Mouse (Mus musculus) lung, postnatal 0 days (tissue): ENCODE measurements around the gene Dus3l. TPM values are rescaled to one million over a fixed set of nuclear protein-coding genes. Genes with fewer than 3 reads are reported as not detected.
A peak's percentile ranks its signal among the peaks of the same experiment; 100 is the strongest.

Experiments
- ATAC-seq: fragments of 200-750 bp; cut with Nextera tagmentation; 2 replicates; pipeline ENCODE4 v1.8.0; 2017; ENCODE audit warnings: moderate library complexity
- DNase-seq: peaks from one replicate; pipeline ENCODE4 v3.0.0-alpha.2; 2016; ENCODE audit warnings: low spot score
- H3K27ac ChIP-seq: fragments of 300-500 bp; sonication (generic); 2 replicates; pipeline ENCODE4 v1.5.1; 2014; ENCODE audit warnings: antibody characterized with exemption, mild to moderate bottlenecking, low read length, mixed read lengths
- H3K27me3 ChIP-seq: fragments of 300-500 bp; sonication (generic); replicated peaks from 2 replicates; pipeline ENCODE4 v1.6.1; 2014; ENCODE audit warnings: low read length, mixed read lengths; ENCODE audit not compliant: insufficient read depth
- H3K36me3 ChIP-seq: fragments of 300-500 bp; sonication (generic); 2 replicates; pipeline ENCODE4 v1.6.1; 2014; ENCODE audit warnings: low read length, mixed read lengths; ENCODE audit not compliant: insufficient read depth
- H3K4me1 ChIP-seq: fragments of 300-500 bp; sonication (generic); 2 replicates; pipeline ENCODE4 v1.6.1; 2014; ENCODE audit warnings: antibody characterized with exemption, low read depth, low read length, mixed read lengths; ENCODE audit not compliant: insufficient read depth
- H3K4me2 ChIP-seq: fragments of 300-500 bp; sonication (generic); replicated peaks from 2 replicates; pipeline ENCODE4 v1.6.1; 2014; ENCODE audit warnings: low read depth, mild to moderate bottlenecking, low read length, moderate library complexity, mixed read lengths
- H3K4me3 ChIP-seq: fragments of 300-500 bp; sonication (generic); 2 replicates; pipeline ENCODE4 v1.5.1; 2014; ENCODE audit warnings: low read depth, low read length
- H3K9ac ChIP-seq: fragments of 300-500 bp; sonication (generic); replicated peaks from 2 replicates; pipeline ENCODE4 v1.6.1; 2014; ENCODE audit warnings: low read depth, mild to moderate bottlenecking
- H3K9me3 ChIP-seq: fragments of 300-500 bp; sonication (generic); 2 replicates; pipeline ENCODE4 v1.6.1; 2016; ENCODE audit warnings: low read length, mixed read lengths
- CTCF ChIP-seq: IDR thresholded peaks from 2 replicates; pipeline ENCODE4 v1.5.1; 2016; ENCODE audit warnings: antibody characterized with exemption, mild to moderate bottlenecking
- EP300 ChIP-seq: IDR thresholded peaks from 2 replicates; pipeline ENCODE4 v1.6.1; 2016; ENCODE audit warnings: antibody characterized with exemption, mild to moderate bottlenecking, control low read depth
- WGBS: fragments of 180-500 bp; shearing (Covaris S2); extraction: QIAGEN DNeasy Blood & Tissue Kit; methylation state at CpG from one replicate; pipeline ENCODE4 v1.1.7; 2014; 5-methylcytosine and 5-hydroxymethylcytosine counted together
- polyA plus RNA-seq: library from polyadenylated mRNA; unstranded; fragments of >200 nt; fragmentation: Nextera tagmentation; extraction: Ambion mirVana; gene quantifications from 2 replicates; pipeline ENCODE4 v1.2.1, GENCODE M21; 2015

Dus3l gene
- polyA plus RNA-seq, 1 experiment from 2014 or later = 29.7 TPM

GRCm38 (mm10) chr17:56778779-56779362 is 14.3 kb downstream of the Dus3l start:
- ATAC-seq = peak; percentile 31; the same call in 1 of the 2 replicates

GRCm38 (mm10) chr17:56780291-56780978 is 15.9 kb downstream of the Dus3l start:
- 68% methylated on average over 13 of the region's 13 CpGs for WGBS
- H3K4me3 ChIP-seq = no peak overlapping the region
- ATAC-seq = no peak
- no peak overlapping the region for H3K4me2 ChIP-seq
- no peak overlapping the region for H3K27ac ChIP-seq
- H3K36me3 ChIP-seq = no peaks in the 10 kb centered on the region
- TF ChIP-seq EP300 (no peak), CTCF (no peak)
- H3K27me3 ChIP-seq = no peaks in the 10 kb centered on the region
- no peaks in the 10 kb centered on the region for H3K9me3 ChIP-seq
- no peak for DNase-seq
- H3K9ac ChIP-seq = no peak overlapping the region
- no peaks in the 10 kb centered on the region for H3K4me1 ChIP-seq

More at GRCm38 (mm10) chr17:56778779-56779362, 14.3 kb downstream of the Dus3l start:
- Histone ChIP-seq H3K4me3 (no peak overlapping the region), H3K27me3 (no peaks in the 10 kb centered on the region), H3K36me3 (no peaks in the 10 kb centered on the region), H3K4me1 (no peaks in the 10 kb centered on the region), H3K4me2 (no peak overlapping the region), H3K9ac (no peak overlapping the region), H3K9me3 (no peaks in the 10 kb centered on the region), H3K27ac (no peak overlapping the region)
- 51% methylated on average over 3 of the region's 3 CpGs for WGBS
- TF ChIP-seq CTCF = no peak
- TF ChIP-seq EP300 = no peak
- DNase-seq = no peak

GRCm38 (mm10) chr17:56788886-56789285 is 24.3 kb downstream of the Dus3l start:
- no peak overlapping the region for H3K9ac ChIP-seq
- TF ChIP-seq EP300 = no peak
- no peak for TF ChIP-seq CTCF

GRCm38 (mm10) chr17:56789286-56789685 is 24.7 kb downstream of the Dus3l start:
- Histone ChIP-seq H3K4me2 (no peak overlapping the region), H3K36me3 (no peaks in the 10 kb centered on the region), H3K4me1 (no peaks in the 10 kb centered on the region), H3K9me3 (no peaks in the 10 kb centered on the region), H3K9ac (no peak overlapping the region), H3K27me3 (no peaks in the 10 kb centered on the region), H3K4me3 (no peak overlapping the region), H3K27ac (no peak overlapping the region)
- ATAC-seq = peak; percentile 55
- no peak for DNase-seq
- WGBS = 63% methylated on average over 6 of the region's 6 CpGs
- TF ChIP-seq EP300 (no peak), CTCF (no peak)

More at GRCm38 (mm10) chr17:56788886-56789285, 24.3 kb downstream of the Dus3l start:
- 57% methylated on average over 3 of the region's 3 CpGs for WGBS
- Histone ChIP-seq H3K27me3 (no peaks in the 10 kb centered on the region), H3K4me2 (no peak overlapping the region), H3K4me1 (no peaks in the 10 kb centered on the region), H3K9me3 (no peaks in the 10 kb centered on the region), H3K27ac (no peak overlapping the region), H3K4me3 (no peak overlapping the region), H3K36me3 (no peaks in the 10 kb centered on the region)
- DNase-seq (no peak), ATAC-seq (no peak)

- Histone ChIP-seq H3K4me3 (no peak overlapping the region), H3K36me3 (no peaks in the 10 kb centered on the region), H3K4me1 (no peaks in the 10 kb centered on the region), H3K9me3 (no peaks in the 10 kb centered on the region), H3K27ac (no peak overlapping the region), H3K9ac (no peak overlapping the region), H3K4me2 (no peak overlapping the region), H3K27me3 (no peaks in the 10 kb centered on the region)
- DNase-seq (no peak), ATAC-seq (no peak)
- 75% methylated on average over 3 of the region's 3 CpGs for WGBS
- no peak for TF ChIP-seq CTCF
- TF ChIP-seq EP300 = no peak
Observed at GRCm38 (mm10) chr17:56792588-56792987, 28.0 kb downstream of the Dus3l start.

GRCm38 (mm10) chr17:56793614-56794319 is 29.2 kb downstream of the Dus3l start:
- Histone ChIP-seq H3K4me3 (no peak overlapping the region), H3K9me3 (no peaks in the 10 kb centered on the region), H3K4me2 (no peak overlapping the region), H3K4me1 (no peaks in the 10 kb centered on the region), H3K27ac (no peak overlapping the region), H3K27me3 (no peaks in the 10 kb centered on the region), H3K9ac (no peak overlapping the region), H3K36me3 (no peaks in the 10 kb centered on the region)
- TF ChIP-seq EP300 (no peak), CTCF (no peak)
- 61% methylated on average over 6 of the region's 6 CpGs for WGBS
- no peak for DNase-seq
- ATAC-seq = no peak
